Mouse (Mus musculus) lung, adult 18-20 months (tissue): ENCODE results near the gene Rnf180.

Source experiments
- DNase-seq, 2 experiments: peaks; one replicate each; pipeline ENCODE4 v3.0.0; 2022; ENCODE audit warnings: mixed read lengths in 2 of 2

Rnf180 gene

GRCm38 (mm10) chr13:105122092-105122491, 172.5 kb downstream of the Rnf180 start:
- DNase-seq, result no peak

- DNase-seq, result no peak
Observed at GRCm38 (mm10) chr13:105121617-105122016, 173.0 kb downstream of the Rnf180 start.

DNA sequence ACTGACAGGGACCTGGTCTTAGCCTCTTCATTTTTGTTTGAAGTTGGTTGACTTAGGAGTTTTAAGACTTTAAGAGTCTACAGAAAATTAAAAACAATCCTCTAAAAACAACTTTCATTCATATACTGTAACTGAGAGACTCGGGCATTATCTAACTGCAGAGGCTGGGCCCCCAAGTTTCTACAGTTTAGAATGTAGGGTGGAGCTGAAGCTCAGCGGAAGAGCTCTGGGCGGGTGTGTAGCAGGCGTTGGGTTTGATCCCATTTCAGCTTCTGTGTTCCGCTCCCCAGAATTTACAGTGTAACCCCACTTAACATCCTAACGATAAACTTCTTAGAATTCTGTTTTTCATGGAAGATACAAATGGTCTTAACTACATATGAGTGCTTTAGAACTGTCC, 183.0 kb downstream of the Rnf180 start:
- DNase-seq, result no peak

GRCm38 (mm10) chr13:105104385-105104784, 190.2 kb downstream of the Rnf180 start:
- no peak for DNase-seq

- no peak for DNase-seq
Observed at GRCm38 (mm10) chr13:105100705-105101104, 193.9 kb downstream of the Rnf180 start.

- DNase-seq, result no peak
Observed at GRCm38 (mm10) chr13:105096316-105096715, 198.3 kb downstream of the Rnf180 start.

DNA sequence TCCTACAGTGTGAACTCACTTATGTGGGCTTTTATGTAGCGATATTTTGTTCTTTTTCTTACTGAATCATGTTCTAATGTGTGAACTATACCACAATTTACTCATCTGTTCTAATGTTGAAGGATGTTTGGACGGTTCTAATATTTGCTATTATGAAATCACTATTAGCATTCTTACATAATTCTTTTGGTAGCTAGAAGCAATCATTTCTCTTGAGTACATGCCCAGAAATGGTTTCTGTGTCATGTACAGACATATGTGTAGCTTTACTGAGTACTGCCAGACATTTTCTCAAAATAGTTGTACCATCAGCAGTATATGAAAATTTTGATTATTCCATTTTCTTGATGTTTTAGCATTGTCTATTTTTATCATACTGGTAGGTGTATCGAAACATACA, 205.3 kb downstream of the Rnf180 start:
- DNase-seq, result no peak

DNA sequence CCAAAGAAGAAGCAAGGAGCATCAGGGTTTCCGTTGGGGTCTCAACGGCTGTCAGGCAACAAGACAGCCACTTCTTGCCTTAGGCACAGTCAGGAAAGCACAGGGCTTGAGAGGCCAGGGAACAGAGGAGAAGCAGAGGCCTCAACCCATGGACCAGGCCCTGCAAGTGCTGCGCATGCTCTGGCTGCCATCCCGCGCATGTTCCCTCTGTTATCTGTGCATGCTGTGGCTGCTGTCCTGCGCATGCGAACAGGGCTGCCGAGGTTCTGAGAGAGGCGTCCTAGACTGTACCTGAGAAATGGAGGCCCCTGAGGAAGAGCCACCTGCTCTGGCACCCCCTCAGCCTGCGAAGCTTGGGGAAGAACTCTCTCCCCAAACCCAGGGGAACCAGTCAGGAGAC, 212.8 kb downstream of the Rnf180 start, which contains the start of gene 4933425L06Rik:
Gene 4933425L06Rik (plus strand): TSS at position 261 of the 400 bp plus-strand sequence.
- DNase-seq, result no peak
